Mouse (Mus musculus) megakaryocyte progenitor cell, adult 5-6 weeks (primary cell): ENCODE measurements around the gene Cfap77. TPM values are rescaled to one million over a fixed set of nuclear protein-coding genes. Genes with fewer than 3 reads are reported as not detected.

Experiments
- ATAC-seq: replicated peaks from 2 replicates; pipeline ENCODE4 v1.8.0; 2016; ENCODE audit warnings: mild to moderate bottlenecking, moderate TSS enrichment, inconsistent platforms; ENCODE audit not compliant: poor library complexity
- total RNA-seq, 2 experiments: library from RNA; stranded (forward) in 1 of 2; stranded (reverse) in 1 of 2; fragments of 157-497, 149-512 nt in 1 of 2; fragments of 200-1000 nt in 1 of 2; gene quantifications; 2 replicates each; pipeline versions ENCODE4 v1.2.3 to v1.2.4; 2015 to 2017

Gene Cfap77
- total RNA-seq, 2 experiments from 2014 or later: 0.17 TPM; not detected in 1

GRCm38 (mm10) chr2:28946312-28946711 lies 108.6 kb downstream of the Cfap77 start:
- no peak for ATAC-seq

- ATAC-seq: no peak
Observed at GRCm38 (mm10) chr2:28945388-28945787, 109.5 kb downstream of the Cfap77 start.

DNA sequence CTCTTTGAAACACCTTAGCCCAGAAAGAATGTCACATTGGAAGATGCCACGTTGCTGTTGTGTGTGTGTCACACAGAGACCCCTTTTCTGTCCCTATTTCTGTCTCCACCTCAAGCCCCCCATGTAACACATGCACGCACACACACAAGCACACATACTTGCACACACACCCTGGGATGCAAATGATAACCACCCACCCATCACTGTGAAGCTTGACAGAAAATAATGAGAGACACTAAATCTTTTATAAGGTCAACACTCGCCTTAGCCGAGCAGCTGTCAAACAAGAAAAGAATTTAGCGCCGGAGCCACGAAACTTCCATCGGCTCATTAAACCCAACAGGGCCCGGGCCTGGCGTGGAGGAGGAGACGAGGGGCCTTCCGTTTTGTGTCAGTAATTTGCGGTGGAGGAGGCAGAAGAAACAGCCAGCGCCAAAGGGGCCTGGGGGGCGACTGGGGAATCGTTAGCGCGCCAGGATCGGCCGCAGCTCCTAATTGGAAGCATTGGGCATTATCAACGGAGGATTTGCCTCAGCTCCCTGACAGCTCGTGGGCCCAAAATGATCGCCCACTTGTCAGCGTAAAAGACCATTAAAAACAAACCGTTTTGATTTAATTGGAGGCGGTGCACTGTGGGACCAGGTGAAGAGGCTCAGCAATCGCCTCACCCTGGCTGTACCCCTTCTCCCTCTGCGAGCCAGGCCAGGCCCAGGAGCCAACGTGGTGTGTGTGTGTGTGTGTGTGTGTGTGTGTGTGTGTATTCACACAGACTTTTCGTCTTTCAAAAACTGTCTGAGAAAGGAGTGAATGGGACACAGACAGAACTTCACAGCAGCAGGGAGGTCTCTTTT lies 111.0 kb downstream of the Cfap77 start:
- no peak for ATAC-seq

DNA sequence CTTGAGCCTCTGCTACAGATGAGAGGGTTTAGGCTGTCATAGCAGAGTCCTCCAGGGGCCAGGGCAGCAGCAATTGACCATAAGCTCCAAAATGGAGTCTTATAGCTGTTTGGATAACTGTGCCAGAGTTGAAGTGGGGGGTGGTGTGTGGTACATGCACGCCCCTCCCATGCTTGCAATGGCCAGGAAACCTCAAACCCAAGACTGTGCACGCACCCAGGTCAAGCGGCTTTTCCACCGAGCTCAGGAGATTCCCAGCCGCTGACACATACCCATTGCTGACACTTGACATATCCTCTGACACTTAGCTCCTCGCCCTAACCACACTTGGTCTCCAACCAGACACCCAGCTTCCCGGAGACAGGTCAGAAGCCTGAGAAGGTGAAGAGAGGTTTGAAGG lies 115.9 kb downstream of the Cfap77 start:
- ATAC-seq: no peak

DNA sequence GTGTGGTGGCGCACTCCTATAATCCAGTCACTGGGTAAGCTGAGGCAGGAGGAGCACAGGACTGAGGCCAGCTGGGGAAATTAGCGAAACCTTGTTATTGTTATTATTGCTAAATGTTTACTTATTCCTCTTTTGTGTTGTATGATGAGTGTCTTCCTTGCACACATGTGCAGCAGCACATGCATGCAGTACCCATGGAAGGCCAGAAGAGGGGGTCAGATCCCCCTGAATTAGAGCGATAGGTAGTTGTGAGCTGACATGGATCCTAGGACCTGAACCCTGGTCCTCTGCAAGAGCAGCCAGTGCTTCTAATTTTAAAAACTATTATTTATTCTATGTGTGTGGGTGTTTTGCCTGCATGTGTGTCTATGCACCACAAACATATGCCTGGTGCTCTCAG lies 124.3 kb downstream of the Cfap77 start:
- ATAC-seq: no peak

DNA sequence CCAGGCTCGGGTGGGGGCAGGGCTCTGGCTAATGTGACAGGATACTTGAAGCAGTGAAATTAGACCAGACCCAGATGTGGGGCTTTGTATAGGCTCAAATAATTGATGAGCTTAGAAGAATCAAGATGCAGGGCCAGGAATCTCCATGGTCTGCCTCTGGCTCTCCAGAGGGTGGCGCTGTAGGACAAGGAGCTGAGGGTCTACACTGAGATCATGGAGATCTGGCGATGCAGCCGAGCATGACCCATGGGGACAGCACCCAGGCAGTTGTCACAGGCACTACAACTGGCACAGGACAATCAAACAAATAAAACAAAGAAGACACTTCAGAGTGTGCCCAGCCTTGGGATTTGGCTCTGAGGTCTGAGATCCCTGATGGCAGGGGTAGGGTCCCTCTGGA lies 131.0 kb downstream of the Cfap77 start:
- peak; percentile 50 for ATAC-seq

DNA sequence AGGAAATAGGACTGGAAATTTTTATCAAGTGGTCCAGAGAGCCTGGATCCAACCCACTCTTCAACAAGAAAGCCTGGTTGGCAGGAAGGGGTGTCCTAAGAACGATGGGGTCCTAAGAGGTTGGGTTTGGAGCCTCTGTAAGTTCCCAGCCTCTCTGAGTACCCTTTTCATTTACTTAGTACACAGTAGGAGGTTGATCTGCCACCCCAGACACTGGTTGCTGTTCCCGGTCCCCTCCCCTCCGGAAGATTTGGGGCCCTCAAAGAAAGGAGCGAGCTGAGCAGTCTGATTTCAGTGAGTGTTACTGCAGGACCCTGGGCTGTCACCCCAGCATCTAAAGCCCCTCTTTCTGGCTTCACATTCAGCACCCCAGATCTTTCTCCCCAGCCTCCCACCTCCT lies 135.9 kb downstream of the Cfap77 start:
- no peak for ATAC-seq

- ATAC-seq: no peak
Observed at GRCm38 (mm10) chr2:28917518-28918361, 137.1 kb downstream of the Cfap77 start.

GRCm38 (mm10) chr2:28917156-28917517 lies 137.7 kb downstream of the Cfap77 start:
- ATAC-seq: no peak

DNA sequence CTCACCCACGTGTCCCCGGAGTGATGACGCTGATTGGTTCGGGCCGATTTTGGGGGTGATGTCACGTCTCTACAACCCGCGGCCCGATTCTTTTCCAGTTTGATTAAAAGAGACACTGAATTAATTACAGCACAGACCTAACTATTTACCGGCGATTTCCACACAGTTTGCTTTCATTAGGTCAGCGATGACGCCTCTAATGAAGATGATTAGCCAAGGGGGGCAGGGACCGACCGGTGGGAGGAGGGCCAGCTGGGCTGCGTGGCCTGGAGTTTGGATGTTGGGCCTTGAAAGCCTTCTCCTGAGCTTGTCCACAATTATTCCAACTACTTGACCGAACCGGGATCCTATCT lies 138.4 kb downstream of the Cfap77 start, which contains the start of gene Barhl1:
Gene Barhl1 (minus strand): TSS at position 156 of the 353 bp plus-strand sequence.
- no peak for ATAC-seq

DNA sequence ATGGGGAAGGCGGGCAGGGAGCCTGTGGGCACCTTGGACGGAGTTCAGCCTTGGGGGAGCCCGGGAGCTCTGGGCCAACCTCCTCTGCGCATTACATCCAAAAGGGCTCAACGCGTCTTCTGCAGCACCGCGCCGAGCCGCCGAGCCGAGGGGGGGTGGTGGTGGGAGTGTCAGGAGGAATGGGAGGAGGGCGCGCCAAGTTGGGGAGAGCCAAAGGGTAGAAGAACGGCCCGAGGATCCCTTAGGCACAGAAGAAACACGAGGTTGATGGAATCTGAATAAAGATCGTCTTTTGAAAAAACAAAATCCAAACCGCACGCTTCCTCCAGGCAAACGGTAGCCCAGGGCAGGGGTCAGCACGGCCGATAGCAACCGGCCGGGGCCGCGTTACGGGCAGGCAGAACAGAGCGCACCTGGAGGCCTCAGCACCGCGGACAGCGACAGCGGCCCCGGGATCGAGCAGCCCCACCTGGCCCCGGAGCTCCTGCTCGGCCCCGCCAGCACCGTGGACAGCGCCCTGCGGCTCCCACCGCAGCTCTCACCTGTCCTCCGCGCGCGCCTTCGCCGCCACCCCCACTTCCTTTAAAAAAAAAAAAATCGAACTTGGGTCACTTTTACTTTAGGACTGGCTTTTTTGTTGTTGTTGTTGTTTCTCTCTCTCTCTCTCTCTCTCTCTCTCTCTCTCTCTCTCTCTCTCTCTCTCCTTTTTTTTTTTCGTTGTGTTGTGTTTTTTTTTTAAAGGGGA lies 138.9 kb downstream of the Cfap77 start:
- ATAC-seq: peak; percentile 89

- no peak for ATAC-seq
Observed at GRCm38 (mm10) chr2:28915104-28915738, 139.6 kb downstream of the Cfap77 start.

- ATAC-seq: no peak
Observed at GRCm38 (mm10) chr2:28914121-28914520, 140.7 kb downstream of the Cfap77 start.

DNA sequence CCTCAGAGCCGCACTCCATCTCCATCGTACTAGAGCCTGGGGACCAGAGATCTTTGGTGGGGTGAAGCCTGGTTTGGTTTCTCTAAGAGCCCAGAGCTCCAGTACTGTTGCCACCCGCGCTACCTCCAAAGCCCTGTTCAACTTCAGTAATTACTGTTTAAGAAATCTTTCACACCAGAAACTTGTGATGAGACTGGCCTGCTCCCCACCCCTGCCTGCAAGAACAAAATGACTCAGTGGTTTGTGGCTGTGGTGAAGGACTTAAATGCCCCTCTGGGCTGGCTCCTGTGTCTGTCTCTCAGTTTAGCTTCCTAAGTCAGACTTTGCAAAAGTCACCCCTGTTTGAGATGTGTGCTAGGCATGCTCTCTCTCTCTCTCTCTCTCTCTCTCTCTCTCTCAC lies 141.9 kb downstream of the Cfap77 start:
- no peak for ATAC-seq

DNA sequence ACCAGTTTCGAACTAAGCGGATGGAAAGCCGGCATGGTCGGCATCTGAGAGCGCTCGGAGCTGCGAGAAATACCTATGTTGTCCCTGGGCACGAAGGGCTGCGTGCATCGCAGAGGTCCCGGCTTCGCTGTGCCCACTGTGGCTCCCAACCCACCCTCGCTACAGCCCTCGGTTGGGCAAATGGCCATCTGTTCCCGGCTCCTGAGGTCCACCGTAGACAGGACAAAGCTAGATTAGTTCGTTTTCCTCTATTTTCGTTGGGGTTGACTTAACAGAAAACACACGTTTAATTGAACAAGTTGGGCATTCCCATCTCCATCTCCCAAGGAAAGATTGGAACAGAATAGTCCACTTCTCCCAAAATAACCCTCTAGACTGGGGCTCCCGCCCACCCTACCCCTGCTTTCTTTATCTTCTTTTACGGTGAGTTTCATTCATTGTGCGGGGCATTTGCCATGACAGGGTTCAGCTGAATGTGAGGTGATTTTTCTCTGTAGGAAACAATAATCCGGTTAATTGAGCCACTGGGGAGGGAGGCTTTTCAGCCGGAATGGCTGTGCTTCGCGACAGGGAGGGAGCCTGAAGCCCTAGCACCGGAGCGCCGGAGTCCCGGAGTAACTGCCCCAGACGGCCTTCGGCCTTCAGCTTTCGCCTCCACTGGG lies 142.7 kb downstream of the Cfap77 start:
- ATAC-seq: no peak

DNA sequence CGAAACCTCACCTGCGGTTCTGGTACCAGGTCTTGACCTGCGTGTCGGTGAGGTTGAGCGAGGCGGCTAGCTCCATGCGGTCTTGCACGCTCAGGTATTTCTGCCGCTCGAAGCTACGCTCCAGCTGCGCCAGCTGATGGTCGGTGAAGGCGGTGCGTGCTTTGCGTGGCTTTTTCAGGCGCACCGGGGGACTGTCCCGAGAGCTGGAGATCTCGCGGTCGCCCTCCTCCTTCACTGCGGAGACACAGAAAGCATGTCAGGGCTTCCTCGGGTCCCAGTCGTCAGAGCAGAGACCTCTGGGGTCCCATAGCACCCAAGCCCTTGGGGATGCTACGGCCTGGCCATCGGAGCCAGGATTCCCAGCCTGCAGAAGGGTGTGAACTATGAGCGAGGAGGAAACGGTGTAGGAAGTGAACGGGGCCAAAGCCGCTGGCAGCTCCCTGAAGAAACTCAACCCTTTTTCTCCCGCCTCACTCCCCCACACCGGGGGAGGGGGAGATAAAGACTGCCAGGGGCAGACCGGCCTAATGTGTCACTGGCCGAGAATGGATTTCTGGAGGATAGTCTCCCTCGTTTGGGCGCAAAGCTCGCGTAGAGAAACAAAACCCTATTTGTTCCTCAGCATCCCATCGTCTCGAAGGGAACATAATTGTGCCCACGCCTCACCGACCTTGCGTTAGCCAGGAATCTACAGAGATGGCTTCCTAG lies 143.4 kb downstream of the Cfap77 start:
- ATAC-seq: no peak

GRCm38 (mm10) chr2:28910877-28911276 lies 144.0 kb downstream of the Cfap77 start:
- no peak for ATAC-seq

- no peak for ATAC-seq
Observed at GRCm38 (mm10) chr2:28909818-28910710, 144.8 kb downstream of the Cfap77 start.
